Mouse (Mus musculus): Measurements from ENCODE around the gene Mkln1. TPM values are rescaled to one million over a fixed set of nuclear protein-coding genes. Genes with fewer than 3 reads are reported as not detected.

Gene Mkln1
- total RNA-seq, 2 experiments from 2014 or later: 123 to 140 TPM

DNA sequence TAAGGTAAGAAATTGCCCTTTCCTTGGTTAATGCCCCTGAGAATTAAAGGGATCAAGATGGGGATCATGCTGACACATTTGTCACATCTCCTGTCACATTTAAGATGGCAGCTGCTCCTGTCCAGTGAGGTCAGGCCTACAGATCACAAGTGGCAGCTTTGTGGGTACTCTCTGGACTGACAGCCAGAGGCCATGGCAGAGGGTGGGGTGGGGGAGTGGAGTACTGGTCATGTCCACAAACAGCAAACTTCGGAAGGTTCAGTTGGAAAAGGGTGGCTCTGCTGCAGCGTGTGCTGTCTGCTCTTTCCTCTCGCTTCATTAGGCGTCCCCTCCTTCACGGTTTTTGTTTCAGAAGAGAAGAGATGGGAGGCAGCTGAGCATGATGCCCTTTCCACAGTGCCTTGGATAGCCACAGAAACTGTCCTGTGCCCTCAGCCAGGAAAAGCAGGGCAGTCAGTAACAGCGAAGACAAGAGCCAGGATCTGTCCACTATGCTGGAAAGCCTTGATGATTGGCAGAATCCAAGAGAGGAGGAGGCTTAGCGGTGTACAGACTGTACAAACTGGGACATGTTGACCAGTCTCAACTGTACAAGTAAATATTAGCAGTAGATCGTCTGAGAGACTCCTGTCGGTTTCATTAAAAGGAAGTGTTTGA, 119.3 kb downstream of the Mkln1 start:
- no peak for DNase-seq

DNA sequence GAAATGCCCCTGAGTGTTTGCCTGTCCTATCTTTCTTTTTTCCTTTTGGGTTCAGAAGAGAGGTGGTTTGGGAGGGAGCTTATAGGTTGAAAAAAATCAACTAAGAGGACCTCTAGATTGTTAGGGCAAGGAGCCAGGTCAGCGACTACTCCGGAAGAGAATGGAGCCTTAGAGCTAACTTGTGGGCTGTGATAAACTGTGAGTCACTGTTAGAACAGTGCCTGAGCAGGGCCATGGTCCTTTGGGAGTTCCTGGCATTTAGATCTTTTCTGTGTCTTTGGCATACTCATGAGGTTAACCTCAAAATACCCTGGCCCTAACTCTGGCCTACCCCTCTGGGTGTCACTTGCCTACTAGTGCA, 119.8 kb downstream of the Mkln1 start:
- no peak for DNase-seq

DNA sequence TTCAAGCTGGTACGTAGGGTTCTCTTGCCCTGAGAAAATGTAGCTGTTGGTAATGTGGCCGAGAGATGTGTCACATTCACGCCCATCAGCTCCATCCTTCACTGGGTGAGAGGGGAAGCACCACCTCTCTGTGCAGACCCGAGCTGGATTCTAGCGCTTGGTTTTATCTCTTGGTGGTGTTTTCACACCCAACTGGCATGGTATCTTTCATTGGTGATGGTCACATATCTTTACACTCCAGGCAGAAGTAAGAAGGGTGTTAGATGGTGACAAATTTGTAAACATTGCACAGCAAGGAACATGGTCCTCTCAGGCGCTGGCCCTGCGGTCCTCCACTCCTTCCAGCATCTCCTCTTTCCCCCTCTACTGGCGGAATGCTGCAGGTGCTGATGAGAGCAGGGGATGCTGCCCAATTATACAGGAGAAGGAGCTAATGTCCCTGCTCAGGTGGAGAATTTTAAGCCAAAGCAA, 120.5 kb downstream of the Mkln1 start:
- DNase-seq: no peak

DNA sequence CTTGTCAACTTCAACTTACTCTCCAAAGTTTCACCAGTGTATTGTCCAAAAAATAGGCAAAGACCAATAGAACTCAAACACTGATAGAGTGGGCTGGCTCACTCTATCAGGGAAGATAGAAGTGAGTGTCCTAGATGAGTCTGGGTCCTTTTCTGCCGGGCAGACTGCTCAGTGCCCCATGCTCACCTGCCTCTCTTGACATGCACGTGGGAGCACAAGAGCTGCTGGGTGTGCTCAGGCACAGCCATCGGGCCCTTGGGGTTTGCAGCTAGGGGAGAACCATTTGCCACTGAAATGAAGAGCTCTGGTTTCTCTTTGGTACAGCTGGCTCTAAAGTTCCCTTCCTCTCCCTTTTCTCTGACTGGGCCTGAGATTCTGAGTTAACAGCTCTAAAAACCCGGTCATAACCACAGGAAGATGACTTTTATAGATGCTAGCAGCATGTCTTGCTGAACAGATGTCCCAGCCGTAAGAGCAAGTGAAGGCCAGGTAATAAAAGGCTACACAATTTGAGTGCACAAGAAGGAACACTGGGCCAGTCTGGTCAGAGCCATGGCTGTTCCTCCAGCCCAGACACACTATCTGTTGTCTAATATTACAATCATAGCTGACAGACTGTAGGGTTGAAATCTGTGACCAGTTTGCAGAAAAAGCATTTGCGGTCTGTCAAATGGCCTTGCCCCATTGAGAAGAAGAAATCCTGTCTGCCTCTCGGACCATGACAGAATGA, 122.1 kb downstream of the Mkln1 start:
- DNase-seq: no peak

DNA sequence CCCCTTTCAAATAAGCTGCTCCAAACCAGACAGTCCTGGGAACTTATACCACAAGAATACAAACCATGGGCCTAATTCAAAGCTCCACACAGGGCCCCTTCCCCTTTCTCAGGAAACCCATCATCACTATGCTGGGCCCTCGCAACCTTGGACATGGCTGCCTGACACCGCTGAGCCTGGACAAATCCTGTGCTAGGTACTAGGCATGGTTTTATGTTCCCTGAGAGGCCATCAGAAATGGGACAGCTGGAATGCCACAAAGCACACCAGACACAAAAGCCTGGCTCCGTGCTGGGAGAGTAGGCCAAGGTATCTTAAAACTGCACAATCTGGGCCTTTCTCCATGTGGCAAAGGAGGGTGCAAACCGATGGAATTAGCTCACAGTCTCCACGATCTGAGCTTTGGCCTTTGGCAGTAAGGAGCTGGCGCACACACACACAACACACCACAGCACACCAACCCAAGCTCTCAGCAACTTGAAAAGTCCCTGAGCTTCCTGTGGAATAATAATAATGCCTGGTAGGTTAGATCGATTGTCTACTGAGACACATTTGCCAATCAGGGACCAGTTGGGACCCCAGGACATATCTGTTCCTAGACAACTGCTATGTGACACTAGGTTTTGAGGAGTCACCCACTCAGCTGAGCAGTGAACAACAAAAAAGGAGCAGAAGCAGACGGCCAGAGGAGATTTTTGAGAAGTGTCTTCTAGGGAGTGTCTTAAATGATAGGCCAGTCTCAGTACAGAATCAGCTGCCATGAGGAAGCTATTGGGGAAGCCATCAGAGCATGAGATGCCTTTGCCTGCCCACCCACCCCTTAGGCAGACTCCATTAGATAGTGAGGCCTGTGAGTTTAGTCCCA, 123.2 kb downstream of the Mkln1 start:
- no peak for DNase-seq

DNA sequence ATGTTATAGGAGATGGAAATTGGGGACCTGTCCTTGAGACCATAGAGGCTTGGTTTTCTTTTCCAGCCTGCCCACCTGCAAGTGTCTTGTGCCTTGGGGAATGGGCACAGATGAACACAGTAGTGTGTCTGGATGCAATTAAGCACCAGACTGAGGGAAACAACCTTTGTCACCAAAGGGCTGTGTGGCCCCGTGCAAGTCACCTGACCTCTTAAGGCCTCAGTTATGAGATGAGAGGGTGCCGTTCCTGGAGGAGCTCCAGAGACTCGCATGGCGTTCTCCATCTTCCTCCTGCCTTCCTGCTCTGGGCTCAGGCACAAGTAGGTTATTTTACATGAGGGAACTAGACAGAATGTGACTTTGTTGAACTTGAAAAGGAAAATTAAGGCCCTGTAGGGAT, 123.9 kb downstream of the Mkln1 start:
- no peak for DNase-seq

DNA sequence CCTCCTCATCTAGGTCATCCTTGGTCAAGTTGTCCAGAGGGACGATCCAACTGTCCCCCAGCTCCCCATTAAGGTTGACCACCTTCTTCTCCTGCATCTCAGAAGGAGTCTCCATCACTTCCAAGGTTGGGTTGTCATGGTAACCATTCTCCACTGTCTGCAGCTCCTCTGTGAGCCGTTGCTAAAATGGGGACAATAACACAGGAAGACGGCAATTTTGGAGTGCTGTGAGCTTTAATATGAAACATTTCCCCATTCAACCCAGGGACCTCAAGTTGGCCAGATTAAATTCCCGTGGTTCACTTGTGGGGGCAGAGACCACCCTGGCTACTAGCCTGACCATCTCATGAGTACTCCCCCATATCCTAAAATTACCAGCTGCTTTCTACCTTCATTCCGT, 124.5 kb downstream of the Mkln1 start:
- DNase-seq: no peak

DNA sequence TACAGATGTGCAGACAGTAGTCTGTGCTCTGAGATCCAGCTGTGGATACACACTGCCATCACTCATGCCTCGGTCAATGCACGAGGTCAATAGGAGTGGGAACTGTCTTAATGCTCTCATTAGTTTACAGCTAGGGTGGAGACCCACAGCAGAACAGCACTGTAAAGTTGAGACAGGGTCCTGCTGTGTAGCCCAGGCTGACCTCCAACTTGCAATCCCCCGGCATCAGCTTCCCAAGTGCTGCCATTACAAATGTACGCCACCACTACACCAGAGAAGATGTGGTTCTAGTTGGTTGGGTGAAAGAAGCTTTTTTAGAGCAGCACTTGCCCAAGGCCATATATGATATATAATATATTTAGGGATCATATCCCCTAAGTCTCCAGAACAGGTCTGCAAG, 125.1 kb downstream of the Mkln1 start:
- DNase-seq: no peak

DNA sequence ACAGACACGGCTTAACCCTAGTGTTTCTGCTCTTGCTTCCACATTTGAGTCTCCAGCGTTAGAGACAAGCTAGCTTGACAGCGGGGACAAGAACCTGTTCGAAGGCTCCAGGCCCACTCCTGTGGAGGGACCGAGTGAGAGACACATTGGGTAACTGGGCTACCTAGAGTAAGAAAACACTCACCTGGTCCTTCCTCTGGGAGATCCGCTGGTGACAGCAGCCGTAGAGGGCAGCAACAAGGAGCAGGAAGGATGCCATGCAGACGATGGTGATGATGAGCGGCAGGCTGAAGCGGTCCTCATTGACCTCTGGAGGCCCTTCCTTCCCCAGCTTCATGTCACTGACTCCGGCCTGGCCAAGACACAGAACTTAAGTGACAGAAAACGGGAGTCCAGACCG, 125.6 kb downstream of the Mkln1 start:
- DNase-seq: no peak

DNA sequence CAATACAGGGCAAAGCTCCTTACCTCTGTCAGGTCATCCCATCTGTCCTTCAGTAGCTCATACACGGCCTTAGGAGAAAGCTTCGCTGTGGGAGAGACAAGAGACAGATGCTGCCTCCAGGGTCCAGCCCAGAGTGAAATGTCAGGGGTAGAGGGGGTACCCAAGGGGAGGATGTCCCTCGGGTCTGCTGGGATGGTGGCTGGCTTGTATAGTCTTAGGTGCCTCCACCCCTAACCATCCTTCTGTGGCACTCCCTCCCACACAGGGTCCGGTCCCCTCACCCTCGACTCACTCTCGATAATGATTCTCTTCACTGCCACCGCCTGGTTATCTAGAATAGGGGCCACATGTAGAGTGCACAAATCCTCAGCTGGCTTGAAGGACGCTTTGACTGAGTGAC, 126.1 kb downstream of the Mkln1 start:
- no peak for DNase-seq

DNA sequence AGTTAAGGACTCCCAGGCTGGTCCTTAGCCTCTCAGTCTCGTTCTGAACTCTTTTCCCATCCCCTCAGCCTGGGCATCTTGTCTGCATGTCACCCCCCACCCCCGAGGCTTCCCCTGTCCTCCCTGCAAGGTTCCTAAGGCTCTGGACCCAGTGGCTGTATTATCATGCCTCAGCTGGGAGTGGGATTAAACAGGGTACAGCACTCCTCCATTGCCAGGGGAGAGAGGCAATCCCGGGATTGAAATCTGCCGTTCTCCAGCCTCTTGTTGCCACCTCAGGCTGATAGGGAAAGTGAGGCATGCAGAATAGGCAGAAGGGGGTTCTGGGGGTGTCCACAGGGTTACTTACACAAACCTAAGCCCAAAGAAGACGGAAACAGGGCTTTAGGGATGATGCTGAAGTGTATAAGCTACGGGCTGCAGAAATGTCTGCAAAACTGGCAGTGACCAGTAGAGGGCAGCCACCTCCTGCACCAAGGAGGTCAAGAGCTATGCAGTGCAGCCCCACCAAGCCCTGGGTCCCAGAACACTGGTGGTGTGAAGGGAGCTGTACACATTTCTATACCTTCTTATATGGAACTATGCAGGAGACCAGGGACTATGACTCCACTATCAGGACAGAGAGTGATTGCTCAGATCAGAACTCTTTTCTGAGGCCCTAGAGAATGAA, 126.8 kb downstream of the Mkln1 start:
- DNase-seq: no peak

DNA sequence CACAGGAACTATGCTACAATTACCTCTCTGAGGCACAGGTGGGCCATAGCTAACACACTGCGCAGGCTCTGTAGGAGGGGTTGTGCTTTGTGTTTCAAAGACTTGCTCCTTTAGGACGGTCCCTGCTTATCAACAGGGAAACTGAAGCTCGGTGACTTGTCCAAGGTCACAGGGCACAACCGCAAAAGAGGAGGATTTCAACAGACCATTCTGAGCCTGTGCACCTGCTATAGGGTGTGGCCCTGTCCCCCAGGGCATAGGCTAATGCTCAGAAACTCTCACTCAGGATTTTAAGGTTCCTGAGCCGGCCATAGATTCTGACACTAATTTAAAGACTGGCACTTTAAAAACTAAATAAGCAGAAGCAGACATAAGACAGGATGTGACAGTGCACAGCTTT, 128.4 kb downstream of the Mkln1 start:
- no peak for DNase-seq

DNA sequence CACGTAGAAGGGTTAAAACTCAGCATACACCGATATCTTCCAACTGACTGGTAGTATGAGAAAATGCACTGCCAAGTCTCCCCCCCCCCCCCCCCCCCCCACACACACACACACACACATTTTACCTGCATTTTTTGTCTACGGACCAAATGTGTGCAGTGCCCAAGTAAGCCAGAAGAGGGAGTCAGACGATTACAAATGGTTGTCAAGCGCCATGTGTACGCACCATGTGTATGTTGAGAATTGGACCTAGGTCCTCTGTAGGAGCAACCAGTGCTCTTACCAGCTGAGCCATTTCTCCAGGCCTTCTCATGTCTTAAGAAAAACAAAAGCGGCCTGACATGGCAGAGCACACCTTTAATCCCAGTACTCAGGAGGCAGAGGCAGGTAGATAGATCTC, 129.4 kb downstream of the Mkln1 start:
- no peak for DNase-seq

DNA sequence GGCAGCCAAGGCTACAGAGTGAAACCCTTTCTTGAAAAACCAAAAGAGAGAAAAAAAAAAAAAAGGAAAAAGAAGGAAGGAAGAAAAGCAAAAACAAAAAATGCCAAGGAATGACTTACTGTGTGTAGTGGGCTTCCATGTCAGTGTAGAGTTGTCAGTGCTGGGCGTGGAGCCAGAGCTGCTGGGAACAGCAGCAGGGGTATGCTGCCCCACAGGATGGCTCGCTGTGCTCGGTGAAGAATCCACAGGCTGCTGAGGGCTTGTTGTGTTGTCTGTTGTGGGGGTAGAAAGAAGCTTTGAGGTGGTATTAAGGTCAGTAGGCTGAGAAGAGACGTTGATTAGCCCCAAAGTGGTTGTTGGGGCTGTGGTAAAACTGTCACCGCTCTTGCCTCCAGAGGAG, 129.8 kb downstream of the Mkln1 start:
- DNase-seq: no peak

DNA sequence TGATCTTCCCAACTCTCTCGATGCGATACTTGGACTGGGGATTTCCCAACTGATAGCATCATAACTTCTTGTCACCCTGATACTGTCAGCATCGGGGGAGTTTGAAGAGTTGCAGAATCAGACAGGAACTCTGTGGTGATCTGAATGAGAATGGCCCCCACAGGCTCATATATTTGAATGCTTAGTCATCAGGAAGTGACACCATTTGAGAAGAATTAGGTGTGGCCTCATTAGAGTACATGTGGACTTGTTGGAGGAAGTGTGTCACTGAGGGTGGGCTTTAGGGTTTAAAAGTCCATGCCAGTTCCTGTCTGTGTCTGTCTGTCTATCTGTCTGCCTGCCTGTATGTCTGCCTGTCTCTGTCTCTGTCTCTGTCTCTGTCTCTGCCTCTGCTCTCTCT, 133.3 kb downstream of the Mkln1 start:
- no peak for DNase-seq

DNA sequence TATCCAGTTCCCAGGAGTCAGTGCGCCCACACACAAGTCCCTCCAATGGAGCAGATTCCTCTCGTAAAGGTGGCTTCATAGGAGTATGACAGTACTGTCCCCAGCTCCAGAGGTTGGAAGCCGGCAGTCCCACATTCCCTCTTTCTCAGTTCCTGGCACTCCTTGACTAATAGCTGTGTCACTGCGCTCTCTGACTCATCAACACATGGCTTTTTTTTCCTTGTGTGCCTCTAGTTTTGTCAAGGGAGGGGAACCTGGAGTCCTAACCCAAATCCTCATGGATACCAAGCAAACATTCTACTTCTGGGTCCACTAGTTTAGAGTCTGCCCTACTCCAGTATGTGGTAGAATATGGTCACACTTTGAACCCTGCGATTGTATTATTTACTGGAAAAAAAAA, 136.2 kb downstream of the Mkln1 start:
- no peak for DNase-seq

DNA sequence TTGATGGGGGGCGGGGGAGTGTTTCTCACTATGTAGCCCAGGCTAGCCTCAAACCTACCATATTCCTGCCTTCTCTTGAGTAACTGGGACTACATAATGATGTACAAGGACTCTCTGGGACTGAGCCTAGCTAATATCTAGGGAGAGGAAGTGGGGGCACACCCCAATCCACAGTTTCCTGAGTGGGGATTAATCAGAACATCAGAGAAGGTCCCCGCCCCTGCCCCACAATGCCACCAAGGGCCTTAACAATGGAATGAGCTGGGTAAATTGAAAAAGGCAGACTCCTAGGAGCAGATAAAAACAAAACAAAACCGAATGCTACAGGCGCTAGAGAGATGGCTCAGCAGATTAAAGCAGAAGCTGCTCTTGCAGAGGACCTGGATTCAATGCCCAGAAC, 138.7 kb downstream of the Mkln1 start:
- DNase-seq: no peak

DNA sequence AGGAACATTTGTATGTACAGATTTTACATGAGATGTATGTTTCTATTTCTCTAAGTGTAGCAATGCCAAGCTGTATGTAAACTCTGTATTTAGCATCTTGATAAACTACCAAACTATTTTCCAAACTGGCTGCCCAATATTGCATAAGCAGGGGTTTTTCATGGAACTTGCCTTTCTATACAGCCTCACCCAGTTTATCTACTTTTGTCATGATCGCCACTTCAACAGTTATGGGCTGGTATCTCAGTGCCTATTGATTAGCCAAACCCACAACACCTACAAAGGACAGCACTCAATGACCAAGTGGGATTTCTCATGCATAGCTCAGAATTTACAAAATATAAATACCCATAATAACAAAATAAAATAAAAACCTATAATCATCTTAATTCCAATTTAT, 139.6 kb downstream of the Mkln1 start:
- DNase-seq: no peak

DNA sequence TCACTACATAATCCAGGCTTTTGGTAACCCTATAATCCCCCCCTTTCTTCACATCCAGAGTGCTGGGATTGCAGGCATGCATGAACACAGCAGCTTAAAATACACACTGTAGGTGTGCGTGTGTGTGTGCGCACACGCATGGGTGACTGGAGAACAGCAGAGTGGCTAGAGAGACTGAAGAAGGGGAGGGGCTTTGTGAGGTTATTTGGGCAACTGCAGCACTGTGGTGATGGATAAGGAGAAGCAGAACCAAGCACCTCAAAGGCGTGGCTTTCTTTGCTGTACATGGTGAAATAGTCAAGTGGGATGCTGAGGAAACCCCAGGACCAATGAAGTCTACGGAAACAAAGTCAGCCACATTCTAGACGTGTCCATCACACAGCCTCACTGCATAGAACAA, 141.5 kb downstream of the Mkln1 start:
- DNase-seq: no peak

DNA sequence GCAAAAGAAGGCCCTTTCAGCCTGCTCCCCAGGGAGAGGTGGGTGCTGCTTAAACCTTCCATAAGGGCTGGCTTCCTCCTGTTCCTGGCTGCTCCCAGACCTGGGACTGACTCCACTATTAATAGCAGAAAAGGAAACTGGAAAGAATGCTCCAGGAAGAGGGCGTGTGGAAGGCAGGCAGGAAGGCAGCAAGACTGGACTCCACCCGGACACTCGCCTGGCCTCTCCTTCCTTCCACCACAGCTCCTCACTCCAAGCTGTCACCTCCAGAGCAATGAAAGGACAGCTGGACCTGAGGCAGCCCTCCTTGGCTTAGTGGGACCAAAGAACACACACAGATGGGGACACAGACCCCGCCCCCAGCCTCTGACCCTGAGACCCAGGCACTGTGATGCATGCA, 145.8 kb downstream of the Mkln1 start:
- peak; percentile 47 for DNase-seq

DNA sequence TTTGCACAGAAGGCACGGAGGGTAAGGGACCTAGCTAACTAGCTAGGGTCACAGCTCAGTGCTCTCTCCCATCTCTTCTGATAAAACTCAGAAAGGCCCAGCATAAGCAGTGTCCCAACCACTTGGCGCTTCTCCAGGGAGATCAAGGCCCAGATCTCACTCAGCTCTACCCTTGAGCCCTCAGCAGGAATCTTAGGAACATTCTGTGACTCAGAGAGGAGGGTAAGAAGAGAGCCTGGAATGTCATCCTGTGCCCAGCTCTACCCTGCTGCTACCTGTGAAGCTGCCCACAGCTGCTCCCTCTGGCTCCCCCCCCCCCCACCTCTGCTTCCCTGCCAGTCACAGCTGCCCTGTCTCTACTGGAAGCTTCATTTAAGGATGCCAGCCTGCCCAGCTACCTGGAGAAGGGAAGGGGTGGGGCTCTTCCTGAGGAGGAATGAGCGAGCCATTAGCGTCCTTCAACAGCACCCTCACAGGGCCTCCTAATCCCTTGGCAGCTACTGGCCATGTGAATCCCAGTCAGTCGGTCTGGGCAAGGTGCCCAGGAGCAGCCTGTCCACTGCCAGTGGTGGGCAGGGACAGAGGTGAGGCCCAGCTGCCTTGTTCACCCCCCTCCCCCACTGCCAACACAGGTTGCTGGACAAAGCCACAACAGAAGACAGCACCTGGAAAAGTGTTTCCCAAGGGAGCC, 151.0 kb downstream of the Mkln1 start:
- DNase-seq: peak; percentile 55
